Mouse (Mus musculus) hindbrain, postnatal 0 days (tissue): Measurements from ENCODE around the gene Nxn. TPM values are rescaled to one million over a fixed set of nuclear protein-coding genes. Genes with fewer than 3 reads are reported as not detected.

Experiments used
- ATAC-seq: fragments of 200-750 bp; cut with Nextera tagmentation; 2 replicates; pipeline ENCODE4 v1.8.0; 2017; ENCODE audit warnings: mild to moderate bottlenecking, moderate TSS enrichment, moderate library complexity
- DNase-seq: peaks from one replicate; pipeline ENCODE4 v3.0.0-alpha.2; 2015; ENCODE audit warnings: low spot score
- H3K27ac ChIP-seq: fragments of 300-500 bp; sonication (generic); 2 replicates; pipeline ENCODE4 v1.5.1; 2014; ENCODE audit warnings: mild to moderate bottlenecking
- H3K27me3 ChIP-seq: fragments of 300-500 bp; sonication (generic); 2 replicates; pipeline ENCODE4 v1.6.1; 2014; ENCODE audit warnings: low read length, mixed read lengths; ENCODE audit not compliant: insufficient read depth
- H3K36me3 ChIP-seq: fragments of 300-500 bp; sonication (generic); 2 replicates; pipeline ENCODE4 v1.6.1; 2014; ENCODE audit warnings: low read length, mixed read lengths; ENCODE audit not compliant: insufficient read depth
- H3K4me1 ChIP-seq: fragments of 300-500 bp; sonication (generic); 2 replicates; pipeline ENCODE4 v1.6.1; 2014; ENCODE audit warnings: antibody characterized with exemption, low read length, mixed read lengths; ENCODE audit not compliant: insufficient read depth
- H3K4me2 ChIP-seq: fragments of 300-500 bp; sonication (generic); 2 replicates; pipeline ENCODE4 v1.6.1; 2014; ENCODE audit warnings: low read depth, mild to moderate bottlenecking, low read length, moderate library complexity, mixed read lengths
- H3K4me3 ChIP-seq: fragments of 300-500 bp; sonication (generic); 2 replicates; pipeline ENCODE4 v1.5.1; 2014; ENCODE audit warnings: low read length
- H3K9ac ChIP-seq: fragments of 300-500 bp; sonication (generic); replicated peaks from 2 replicates; pipeline ENCODE4 v1.6.1; 2014; ENCODE audit warnings: mild to moderate bottlenecking, low read length, moderate library complexity, mixed read lengths
- H3K9me3 ChIP-seq: fragments of 300-500 bp; sonication (generic); 2 replicates; pipeline ENCODE4 v1.6.1; 2016; ENCODE audit warnings: low read length, mixed read lengths
- CTCF ChIP-seq: IDR thresholded peaks from 2 replicates; pipeline ENCODE4 v1.5.1; 2016; ENCODE audit warnings: antibody characterized with exemption, control low read depth, low read depth
- WGBS: fragments of 180-500 bp; shearing (Covaris S2); extraction: QIAGEN DNeasy Blood & Tissue Kit; methylation state at CpG from one replicate; pipeline ENCODE4 v1.1.7; 2014; 5-methylcytosine and 5-hydroxymethylcytosine counted together
- polyA plus RNA-seq: library from polyadenylated mRNA; unstranded; fragments of >200 nt; fragmentation: Nextera tagmentation; extraction: Ambion mirVana; gene quantifications from 2 replicates; pipeline ENCODE4 v1.2.1, GENCODE M21; 2015
- total RNA-seq: library from RNA; depleted of rRNA; stranded (reverse); fragments of >200 nt; gene quantifications from 2 replicates; pipeline ENCODE4 v1.2.3, GENCODE M21; 2014

The Nxn gene
- total and polyA plus RNA-seq, 2 experiments from 2014 or later, result 21.2 to 36.6 TPM

GRCm38 (mm10) chr11:76372120-76372519 lies 26.8 kb downstream of the Nxn start:
- ATAC-seq, result peak; percentile 58; the same call in 1 of the 2 replicates
- Histone ChIP-seq H3K4me3 (no peak overlapping the region), H3K4me1 (0 out of 2 replicates have a peak, but pooled peaks cover 9% of the 10 kb centered on the region), H3K9ac (no peak overlapping the region), H3K27ac (no peak overlapping the region), H3K36me3 (no peaks in the 10 kb centered on the region), H3K4me2 (no peak overlapping the region), H3K27me3 (no peaks in the 10 kb centered on the region), H3K9me3 (no peaks in the 10 kb centered on the region)
- 37% methylated on average over 2 of the region's 2 CpGs for WGBS
- no peak for DNase-seq
- TF ChIP-seq CTCF, result no peak

DNA sequence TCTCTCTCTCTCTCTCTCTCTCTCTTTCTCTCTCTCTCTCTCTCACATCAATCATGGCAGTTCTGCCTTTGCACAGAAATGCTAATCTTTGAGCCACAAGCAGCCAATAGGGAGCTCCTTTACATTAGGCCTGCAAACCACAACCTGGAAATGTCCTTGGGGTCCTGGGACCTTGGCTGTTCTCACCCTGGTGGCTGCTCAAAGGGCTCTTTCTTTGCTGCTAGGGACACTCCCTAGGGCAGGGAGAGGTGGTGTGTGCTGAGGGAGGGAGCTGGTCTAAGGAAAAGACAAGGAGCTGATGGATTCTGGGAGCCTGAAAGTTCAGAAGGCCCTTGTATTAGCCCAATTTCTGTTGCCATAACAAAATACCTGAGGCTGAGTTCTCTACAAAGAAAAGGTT lies 28.4 kb downstream of the Nxn start:
- no peak for DNase-seq
- no peak for TF ChIP-seq CTCF
- Histone ChIP-seq H3K27ac (no peak overlapping the region), H3K4me3 (no peak overlapping the region), H3K9ac (no peak overlapping the region), H3K36me3 (no peaks in the 10 kb centered on the region), H3K4me1 (0 out of 2 replicates have a peak, but pooled peaks cover 9% of the 10 kb centered on the region), H3K27me3 (no peaks in the 10 kb centered on the region), H3K4me2 (no peak overlapping the region), H3K9me3 (no peaks in the 10 kb centered on the region)
- ATAC-seq, result no peak

DNA sequence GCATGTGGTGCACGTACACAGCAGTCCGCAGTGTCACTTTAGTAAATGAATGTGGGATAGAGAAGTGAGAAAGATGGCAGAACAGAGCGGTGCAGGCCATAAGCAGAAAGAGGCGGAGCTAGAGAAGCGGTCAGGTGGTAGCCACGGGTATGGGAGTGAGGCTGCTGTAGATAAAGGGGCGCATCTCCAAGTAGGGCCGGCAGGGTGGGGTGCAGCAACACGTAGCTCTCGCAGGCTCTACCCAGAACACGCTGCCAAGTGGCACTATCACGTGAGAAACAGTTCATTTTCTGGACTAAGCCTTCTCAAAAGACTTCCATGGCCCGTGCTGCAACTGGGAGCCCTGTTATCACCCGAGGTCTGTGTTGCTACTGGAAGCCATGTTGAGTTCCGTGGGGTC lies 32.2 kb downstream of the Nxn start:
- TF ChIP-seq CTCF, result no peak
- H3K4me2 ChIP-seq, result no peak overlapping the region
- no peaks in the 10 kb centered on the region for H3K36me3 ChIP-seq
- H3K27me3 ChIP-seq, result no peaks in the 10 kb centered on the region
- no peak overlapping the region for H3K9ac ChIP-seq
- 82% methylated on average over 15 of the region's 15 CpGs for WGBS
- no peaks in the 10 kb centered on the region for H3K9me3 ChIP-seq
- no peak overlapping the region for H3K4me3 ChIP-seq
- H3K4me1 ChIP-seq, result peaks cover 9% of the 10 kb centered on the region; the same call in 1 of the 2 replicates
- ATAC-seq (no peak), DNase-seq (no peak)
- H3K27ac ChIP-seq, result no peak overlapping the region

DNA sequence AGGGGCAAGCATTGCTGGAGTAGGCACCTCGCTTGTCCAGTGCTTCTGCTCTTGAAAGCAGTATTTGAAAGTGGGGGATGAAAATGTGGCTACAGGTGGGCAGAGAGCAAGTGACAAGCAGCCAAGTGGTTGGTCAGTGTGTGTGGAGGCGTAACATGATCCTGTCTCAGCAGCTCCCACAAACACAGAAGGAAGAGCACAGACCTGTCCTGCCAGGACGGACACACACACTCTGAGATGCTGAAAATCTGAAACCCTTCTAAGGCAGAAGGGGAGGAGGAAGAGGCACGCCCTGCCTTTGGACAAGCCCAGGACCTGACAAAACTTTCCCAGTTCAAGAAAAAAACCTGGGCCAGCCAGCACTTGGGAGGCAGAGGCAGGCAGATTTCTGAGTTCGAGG lies 34.9 kb downstream of the Nxn start:
- no peak for TF ChIP-seq CTCF
- no peak for DNase-seq
- H3K4me2 ChIP-seq, result no peak overlapping the region
- no peak overlapping the region for H3K4me3 ChIP-seq
- no peak overlapping the region for H3K9ac ChIP-seq
- no peaks in the 10 kb centered on the region for H3K27me3 ChIP-seq
- H3K36me3 ChIP-seq, result no peaks in the 10 kb centered on the region
- H3K27ac ChIP-seq, result no peak overlapping the region; the same call in none of the 2 replicates
- H3K9me3 ChIP-seq, result no peaks in the 10 kb centered on the region
- 65% methylated on average over 5 of the region's 5 CpGs for WGBS
- H3K4me1 ChIP-seq, result peaks cover 13% of the 10 kb centered on the region; the same call in 1 of the 2 replicates
- no peak for ATAC-seq

GRCm38 (mm10) chr11:76363636-76364035 lies 35.3 kb downstream of the Nxn start:
- WGBS, result 13% methylated on average over 9 of the region's 9 CpGs
- Histone ChIP-seq H3K9me3 (no peaks in the 10 kb centered on the region), H3K27ac (peak overlapping the region; percentile 45), H3K4me1 (peaks cover 16% of the 10 kb centered on the region), H3K9ac (no peak overlapping the region), H3K36me3 (no peaks in the 10 kb centered on the region), H3K27me3 (no peaks in the 10 kb centered on the region), H3K4me3 (no peak overlapping the region), H3K4me2 (no peak overlapping the region)
- no peak for TF ChIP-seq CTCF
- DNase-seq, result peak; percentile 65
- ATAC-seq, result 0 out of 2 replicates have a peak, but pooled peaks have one; percentile 32

DNA sequence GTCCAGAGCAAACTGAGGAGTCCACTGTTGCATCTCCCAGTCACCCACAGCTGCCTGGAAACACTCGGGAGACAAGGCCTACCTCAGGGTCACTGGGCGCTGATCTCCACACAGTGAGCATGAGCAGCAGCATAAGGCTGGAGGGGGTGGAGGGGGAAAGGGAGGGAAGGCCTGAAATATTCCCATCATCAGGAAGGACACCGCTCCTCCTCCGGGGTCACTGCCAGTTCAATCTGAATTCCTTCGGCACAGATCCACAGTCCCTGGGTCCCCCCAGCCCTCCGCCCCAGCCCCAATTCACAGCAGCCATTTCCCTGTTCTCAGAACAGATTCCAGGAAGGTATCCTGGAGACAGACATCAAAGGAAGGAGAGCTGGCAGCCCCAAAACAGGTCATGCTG lies 35.8 kb downstream of the Nxn start:
- ATAC-seq (peak; percentile 49; the same call in 1 of the 2 replicates), DNase-seq (no peak)
- peak overlapping the region; percentile 45; the same call in 1 of the 2 replicates for H3K27ac ChIP-seq
- H3K27me3 ChIP-seq, result no peaks in the 10 kb centered on the region
- no peak for TF ChIP-seq CTCF
- H3K4me1 ChIP-seq, result peaks cover 18% of the 10 kb centered on the region
- H3K4me2 ChIP-seq, result no peak overlapping the region
- H3K9me3 ChIP-seq, result no peaks in the 10 kb centered on the region
- no peak overlapping the region for H3K9ac ChIP-seq
- 18% methylated on average over 6 of the region's 6 CpGs for WGBS
- H3K36me3 ChIP-seq, result no peaks in the 10 kb centered on the region
- no peak overlapping the region for H3K4me3 ChIP-seq

- Histone ChIP-seq H3K4me2 (no peak overlapping the region), H3K4me1 (peaks cover 24% of the 10 kb centered on the region), H3K9me3 (no peaks in the 10 kb centered on the region), H3K27ac (no peak overlapping the region), H3K9ac (no peak overlapping the region), H3K4me3 (no peak overlapping the region), H3K27me3 (no peaks in the 10 kb centered on the region), H3K36me3 (no peaks in the 10 kb centered on the region)
- no peak for TF ChIP-seq CTCF
- ATAC-seq, result no peak
- 77% methylated on average over 4 of the region's 4 CpGs for WGBS
- DNase-seq, result no peak
Observed at GRCm38 (mm10) chr11:76361422-76361821, 37.5 kb downstream of the Nxn start.
